Mouse (Mus musculus): ENCODE data around the gene Gm19935. TPM values are rescaled to one million over a fixed set of nuclear protein-coding genes. Genes with fewer than 3 reads are reported as not detected.
A peak's percentile ranks its signal among the peaks of the same experiment; 100 is the strongest.

Gm19935 gene
- polyA plus RNA-seq, 1 experiment from 2014 or later = 0.35 TPM

DNA sequence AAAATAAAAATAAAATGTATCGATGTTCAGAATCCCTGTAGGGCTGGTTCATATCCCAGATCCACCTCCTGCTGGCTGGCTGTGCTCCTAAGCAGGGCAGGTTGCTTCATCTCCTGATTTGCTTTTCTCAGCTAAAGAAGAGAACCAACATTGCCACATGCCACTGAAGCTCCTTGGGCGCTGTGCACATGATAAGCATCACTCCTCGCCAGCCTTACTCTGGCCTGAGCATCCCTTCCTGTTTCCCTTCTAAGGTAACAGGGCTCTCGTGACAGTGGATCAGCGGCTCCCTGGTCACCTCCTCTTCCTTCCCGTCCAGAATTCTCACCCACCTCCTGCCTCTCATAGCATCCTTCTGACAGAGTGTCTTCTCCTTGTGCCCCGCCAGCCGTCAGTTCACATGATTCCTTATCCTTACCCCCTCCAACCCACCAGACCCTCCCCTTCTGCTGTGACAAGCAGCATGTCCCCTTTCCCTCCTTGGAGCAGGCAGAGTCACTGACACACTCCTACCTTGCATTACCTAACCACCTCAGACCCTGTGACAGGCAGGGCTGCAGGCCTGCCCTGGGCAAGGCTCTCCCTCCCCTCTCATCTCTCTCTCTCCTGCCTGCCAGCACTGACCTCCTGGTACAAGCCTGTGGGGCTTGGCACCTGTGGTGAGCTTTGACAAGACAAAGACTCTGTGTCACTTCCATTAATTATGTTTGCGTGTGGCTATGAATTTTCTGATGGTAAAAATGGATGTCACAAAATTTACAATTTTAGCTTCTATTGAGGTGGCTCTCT, 27.2 kb upstream of the Gm19935 start:
- H3K4me2 ChIP-seq (replicated peaks; ENCODE audit: low read depth) = no peak overlapping the region
- ATAC-seq (ENCODE audit: low FRiP score, low TSS enrichment) (no peak), DNase-seq (ENCODE audit: low spot score) (no peak)
- H3K4me3 ChIP-seq (ENCODE audit: low read depth, low read length) = no peak overlapping the region
- H3K4me1 ChIP-seq (replicated peaks; ENCODE audit: control insufficient read depth, insufficient read depth) = no peaks in the 10 kb centered on the region
- no peaks in the 10 kb centered on the region for H3K27me3 ChIP-seq (ENCODE audit: control insufficient read depth, insufficient read depth, low read length)
- H3K27ac ChIP-seq (replicated peaks) = no peak overlapping the region
- WGBS = 79% methylated on average over 9 of the region's 9 CpGs
- no peak overlapping the region for H3K9ac ChIP-seq (ENCODE audit: low read length)
- no peaks in the 10 kb centered on the region for H3K36me3 ChIP-seq (ENCODE audit: control insufficient read depth, insufficient read depth, low read length)
- H3K9me3 ChIP-seq (ENCODE audit: control insufficient read depth, low read length) = no peaks in the 10 kb centered on the region
- no peak for TF ChIP-seq EP300 (optimal IDR thresholded peaks at IDR 0.05)
- no peak for TF ChIP-seq CTCF (IDR thresholded peaks at IDR 0.05; ENCODE audit: low read depth)

DNA sequence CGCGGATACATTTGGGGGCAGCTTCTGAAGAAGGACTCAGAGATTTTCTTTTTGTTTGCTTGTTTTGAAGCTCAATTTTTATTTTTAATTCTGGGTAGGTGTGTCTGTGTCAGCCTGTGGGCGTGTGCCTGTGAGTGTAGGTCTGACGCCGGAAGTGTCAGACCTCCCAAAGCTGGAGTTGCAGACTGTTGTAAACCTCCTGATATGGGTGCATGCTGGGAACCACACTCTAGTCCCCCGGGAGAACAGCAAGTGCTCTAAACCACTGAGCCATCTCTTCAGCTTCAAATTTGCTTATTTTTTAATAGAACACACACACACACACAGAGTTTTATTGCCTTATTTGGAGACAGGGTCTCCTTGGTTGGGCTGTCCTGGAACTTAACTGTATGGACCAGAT, 25.9 kb upstream of the Gm19935 start:
- DNase-seq (ENCODE audit: low spot score) (no peak), ATAC-seq (ENCODE audit: low FRiP score, low TSS enrichment) (no peak)
- Histone ChIP-seq H3K36me3 (ENCODE audit: control insufficient read depth, insufficient read depth, low read length) (no peaks in the 10 kb centered on the region), H3K9ac (ENCODE audit: low read length) (no peak overlapping the region), H3K4me3 (ENCODE audit: low read depth, low read length) (no peak overlapping the region), H3K27ac (replicated peaks) (no peak overlapping the region), H3K27me3 (ENCODE audit: control insufficient read depth, insufficient read depth, low read length) (no peaks in the 10 kb centered on the region), H3K4me2 (replicated peaks; ENCODE audit: low read depth) (no peak overlapping the region), H3K4me1 (replicated peaks; ENCODE audit: control insufficient read depth, insufficient read depth) (no peaks in the 10 kb centered on the region), H3K9me3 (ENCODE audit: control insufficient read depth, low read length) (no peaks in the 10 kb centered on the region)
- no peak for TF ChIP-seq CTCF (IDR thresholded peaks at IDR 0.05; ENCODE audit: low read depth)
- TF ChIP-seq EP300 (optimal IDR thresholded peaks at IDR 0.05) = no peak
- 81% methylated on average over 6 of the region's 6 CpGs for WGBS

- Histone ChIP-seq H3K4me2 (replicated peaks; ENCODE audit: low read depth) (no peak overlapping the region), H3K27me3 (ENCODE audit: control insufficient read depth, insufficient read depth, low read length) (no peaks in the 10 kb centered on the region), H3K36me3 (ENCODE audit: control insufficient read depth, insufficient read depth, low read length) (no peaks in the 10 kb centered on the region), H3K4me3 (ENCODE audit: low read depth, low read length) (no peak overlapping the region), H3K9me3 (ENCODE audit: control insufficient read depth, low read length) (no peaks in the 10 kb centered on the region), H3K9ac (ENCODE audit: low read length) (no peak overlapping the region), H3K4me1 (replicated peaks; ENCODE audit: control insufficient read depth, insufficient read depth) (no peaks in the 10 kb centered on the region), H3K27ac (replicated peaks) (peak overlapping the region; percentile 13; the same call in 1 of the 2 replicates)
- TF ChIP-seq CTCF (IDR thresholded peaks at IDR 0.05; ENCODE audit: low read depth) = no peak
- no peak for TF ChIP-seq EP300 (optimal IDR thresholded peaks at IDR 0.05)
- DNase-seq (ENCODE audit: low spot score) = no peak
- 65% methylated on average over 13 of the region's 13 CpGs for WGBS
- ATAC-seq (ENCODE audit: low FRiP score, low TSS enrichment) = no peak
Measured at GRCm38 (mm10) chr8:90841321-90841720, 24.1 kb upstream of the Gm19935 start.

DNA sequence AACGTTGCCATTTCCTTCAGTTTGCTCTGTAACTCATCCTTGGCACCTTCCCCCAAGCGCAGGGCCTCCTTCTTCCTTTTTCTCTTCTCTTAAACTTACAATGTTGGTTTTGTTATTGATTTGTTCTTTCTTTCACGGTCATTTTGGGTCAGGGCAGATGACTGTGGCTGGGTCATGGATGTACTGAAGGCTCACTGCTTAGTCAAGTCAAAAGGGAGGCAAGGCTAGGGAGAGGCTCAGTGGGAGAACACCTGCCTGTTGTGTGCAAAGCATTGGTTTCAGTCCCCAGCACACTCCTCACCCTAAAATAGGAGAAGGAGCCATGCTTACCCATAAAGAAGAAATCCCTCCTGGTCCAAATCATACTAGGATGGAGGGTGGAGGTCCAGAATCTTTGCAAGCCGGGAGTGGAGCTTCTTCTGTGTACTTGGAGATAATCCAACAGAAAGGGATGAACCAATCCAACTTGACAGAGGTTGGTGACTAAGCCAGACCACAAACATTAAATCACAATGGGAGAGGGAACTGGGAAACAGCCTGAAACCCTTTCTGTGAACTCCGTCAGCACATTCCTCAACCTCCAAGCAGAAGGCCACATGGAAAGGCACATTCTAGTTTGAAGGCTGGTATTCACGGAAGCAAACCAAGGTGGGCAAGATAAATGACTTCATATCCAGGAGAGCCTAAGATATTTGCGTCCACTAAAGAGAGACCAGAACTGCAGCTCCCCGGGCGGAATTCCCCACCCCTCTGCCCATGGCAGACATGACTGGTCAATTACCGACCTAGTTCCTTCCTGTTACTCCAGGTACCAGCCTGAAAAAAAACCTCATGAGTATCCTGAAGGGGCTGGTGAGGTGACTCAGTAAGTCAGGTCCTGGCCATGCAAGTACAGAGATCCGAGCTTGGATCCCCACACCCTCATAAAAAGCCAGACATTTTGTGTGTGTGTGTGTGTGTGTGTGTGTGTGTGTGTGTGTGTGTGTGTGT, 22.8 kb upstream of the Gm19935 start:
- ATAC-seq (ENCODE audit: low FRiP score, low TSS enrichment) = peak; percentile 62
- Histone ChIP-seq H3K9me3 (ENCODE audit: control insufficient read depth, low read length) (no peaks in the 10 kb centered on the region), H3K27me3 (ENCODE audit: control insufficient read depth, insufficient read depth, low read length) (no peaks in the 10 kb centered on the region), H3K9ac (ENCODE audit: low read length) (no peak overlapping the region), H3K27ac (replicated peaks) (peak overlapping the region; percentile 56), H3K36me3 (ENCODE audit: control insufficient read depth, insufficient read depth, low read length) (no peaks in the 10 kb centered on the region), H3K4me2 (replicated peaks; ENCODE audit: low read depth) (no peak overlapping the region), H3K4me1 (replicated peaks; ENCODE audit: control insufficient read depth, insufficient read depth) (no peaks in the 10 kb centered on the region), H3K4me3 (ENCODE audit: low read depth, low read length) (no peak overlapping the region)
- DNase-seq (ENCODE audit: low spot score) = no peak
- no peak for TF ChIP-seq CTCF (IDR thresholded peaks at IDR 0.05; ENCODE audit: low read depth)
- TF ChIP-seq EP300 (optimal IDR thresholded peaks at IDR 0.05) = no peak
- 42% methylated on average over 11 of the region's 11 CpGs for WGBS

DNA sequence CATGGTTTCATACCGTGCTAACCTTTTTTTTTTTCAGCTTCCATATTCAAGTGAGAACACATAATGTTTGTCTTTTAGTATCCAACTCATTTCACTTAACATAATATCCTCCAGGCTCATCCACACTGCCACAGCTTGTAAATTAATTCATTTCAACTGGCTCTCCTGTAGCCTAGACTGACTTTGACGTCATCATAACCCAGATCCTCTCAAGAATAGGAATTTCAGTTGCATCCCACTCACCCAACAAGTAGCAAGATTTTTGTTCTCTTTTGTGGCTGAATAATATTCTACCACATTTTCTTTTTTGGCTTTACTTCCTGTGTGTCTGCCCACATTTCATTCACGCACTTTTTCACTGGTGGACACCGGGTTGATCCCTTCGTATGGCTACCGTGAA, 20.2 kb upstream of the Gm19935 start:
- DNase-seq (ENCODE audit: low spot score) (no peak), ATAC-seq (ENCODE audit: low FRiP score, low TSS enrichment) (no peak)
- H3K36me3 ChIP-seq (ENCODE audit: control insufficient read depth, insufficient read depth, low read length) = no peaks in the 10 kb centered on the region
- H3K27me3 ChIP-seq (ENCODE audit: control insufficient read depth, insufficient read depth, low read length) = no peaks in the 10 kb centered on the region
- no peaks in the 10 kb centered on the region for H3K4me1 ChIP-seq (replicated peaks; ENCODE audit: control insufficient read depth, insufficient read depth)
- no peaks in the 10 kb centered on the region for H3K9me3 ChIP-seq (ENCODE audit: control insufficient read depth, low read length)
- 91% methylated on average over 6 of the region's 6 CpGs for WGBS
- H3K9ac ChIP-seq (ENCODE audit: low read length) = no peak overlapping the region
- H3K27ac ChIP-seq (replicated peaks) = no peak overlapping the region
- no peak overlapping the region for H3K4me2 ChIP-seq (replicated peaks; ENCODE audit: low read depth)
- no peak overlapping the region for H3K4me3 ChIP-seq (ENCODE audit: low read depth, low read length)
- TF ChIP-seq EP300 (optimal IDR thresholded peaks at IDR 0.05) (no peak), CTCF (IDR thresholded peaks at IDR 0.05; ENCODE audit: low read depth) (no peak)
